Mouse (Mus musculus) embryonic facial prominence, embryonic 11.5 days (tissue): ENCODE measurements around the gene Zfp637. TPM values are rescaled to one million over a fixed set of nuclear protein-coding genes. Genes with fewer than 3 reads are reported as not detected.
"Not testable (repeated sequence)": the region's sequence is repeated elsewhere in the genome, so short reads cannot be mapped to it uniquely, and the experiment has no call there.

Experiments used
- ATAC-seq: fragments of 200-750 bp; cut with Nextera tagmentation; replicated peaks from 2 replicates; pipeline ENCODE4 v1.8.0; 2017; ENCODE audit warnings: low read depth; ENCODE audit not compliant: insufficient number of reproducible peaks, low FRiP score, low TSS enrichment
- DNase-seq: peaks from one replicate; pipeline ENCODE4 v3.0.0-alpha.2; 2015; ENCODE audit warnings: low spot score
- H3K27ac ChIP-seq: fragments of 300-500 bp; sonication (generic); replicated peaks from 2 replicates; pipeline ENCODE4 v1.5.1; 2014; ENCODE audit warnings: mild to moderate bottlenecking, low read depth, low read length, control low read depth
- H3K27me3 ChIP-seq: fragments of 300-500 bp; sonication (generic); 2 replicates; pipeline ENCODE4 v1.6.1; 2014; ENCODE audit warnings: mild to moderate bottlenecking, low read length, moderate library complexity, mixed read lengths; ENCODE audit not compliant: control insufficient read depth, insufficient read depth
- H3K36me3 ChIP-seq: fragments of 300-500 bp; sonication (generic); replicated peaks from 2 replicates; pipeline ENCODE4 v1.6.1; 2014; ENCODE audit warnings: low read depth, mild to moderate bottlenecking, low read length, moderate library complexity, mixed read lengths; ENCODE audit not compliant: control insufficient read depth, insufficient read depth
- H3K4me1 ChIP-seq: fragments of 300-500 bp; sonication (generic); 2 replicates; pipeline ENCODE4 v1.6.1; 2014; ENCODE audit warnings: low read length, mixed read lengths; ENCODE audit not compliant: control insufficient read depth, insufficient read depth
- H3K4me2 ChIP-seq: fragments of 300-500 bp; sonication (generic); 2 replicates; pipeline ENCODE4 v1.6.1; 2014; ENCODE audit warnings: low read depth, mild to moderate bottlenecking, control low read depth, low read length, moderate library complexity
- H3K4me3 ChIP-seq: fragments of 300-500 bp; sonication (generic); 2 replicates; pipeline ENCODE4 v1.5.1; 2014; ENCODE audit warnings: low read depth, low read length, control low read depth
- H3K9ac ChIP-seq: fragments of 300-500 bp; sonication (generic); replicated peaks from 2 replicates; pipeline ENCODE4 v1.6.1; 2014; ENCODE audit warnings: mild to moderate bottlenecking, control low read depth, low read length
- H3K9me3 ChIP-seq: fragments of 300-500 bp; sonication (generic); replicated peaks from 2 replicates; pipeline ENCODE4 v1.6.1; 2016; ENCODE audit warnings: mild to moderate bottlenecking, low read length, inconsistent platforms, mixed read lengths; ENCODE audit not compliant: control insufficient read depth
- WGBS: fragments of 180-500 bp; shearing (Covaris S2); extraction: QIAGEN DNeasy Blood & Tissue Kit; methylation state at CpG from one replicate; pipeline ENCODE4 v1.1.7; 2014; 5-methylcytosine and 5-hydroxymethylcytosine counted together
- polyA plus RNA-seq: library from polyadenylated mRNA; unstranded; fragments of >200 nt; fragmentation: Nextera tagmentation; extraction: Ambion mirVana; gene quantifications from 2 replicates; pipeline ENCODE4 v1.2.1, GENCODE M21; 2014

Gene Zfp637
- polyA plus RNA-seq, 1 experiment from 2014 or later, result 163 TPM

DNA sequence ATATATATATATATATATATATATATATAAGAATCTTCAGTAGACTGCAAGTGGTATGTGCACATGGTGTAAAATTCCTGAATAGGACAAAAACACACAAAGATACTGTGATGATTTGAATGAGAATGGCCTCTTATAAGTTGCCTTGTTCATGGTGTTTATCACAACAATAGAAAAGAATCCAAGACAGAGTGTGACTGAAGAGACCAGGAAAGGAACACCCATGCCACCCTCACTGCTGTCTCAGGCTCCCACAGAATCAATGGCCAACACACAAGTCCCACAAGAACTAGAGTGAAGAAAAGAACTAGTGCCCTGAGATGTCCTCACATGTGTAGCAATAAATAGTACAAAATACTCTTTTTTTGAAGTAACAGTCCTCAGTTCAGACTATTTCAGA lies 26.3 kb upstream of the Zfp637 start:
- H3K36me3 ChIP-seq, result no peaks in the 10 kb centered on the region
- H3K9me3 ChIP-seq, result no peaks in the 10 kb centered on the region
- H3K9ac ChIP-seq, result no peak overlapping the region
- no peak overlapping the region for H3K27ac ChIP-seq
- no peak overlapping the region for H3K4me2 ChIP-seq
- no peak for DNase-seq
- no peaks in the 10 kb centered on the region for H3K4me1 ChIP-seq
- H3K27me3 ChIP-seq, result no peaks in the 10 kb centered on the region
- H3K4me3 ChIP-seq, result no peak overlapping the region
- no peak for ATAC-seq

DNA sequence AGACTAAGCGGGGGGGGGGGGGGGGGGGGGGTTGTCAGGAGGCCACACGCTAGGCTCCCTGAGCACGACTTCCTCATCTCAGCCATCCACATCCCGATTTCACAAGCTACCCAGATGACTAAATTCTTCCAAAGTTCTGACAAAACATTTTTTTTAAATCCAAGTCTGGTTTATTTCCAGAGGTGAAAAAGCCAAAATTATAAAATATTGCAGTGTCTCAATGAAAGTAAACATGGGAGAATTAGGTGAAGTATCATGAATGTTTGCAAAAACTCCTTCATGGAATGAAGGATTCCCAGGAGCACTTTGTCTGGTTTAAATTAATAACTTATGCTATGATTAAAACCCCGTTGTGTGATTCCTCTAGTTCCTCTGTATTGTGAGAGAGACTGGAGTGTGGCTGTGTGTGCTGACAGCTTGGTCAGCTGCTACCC lies 23.9 kb upstream of the Zfp637 start:
- Histone ChIP-seq H3K9ac (no peak overlapping the region), H3K4me1 (no peaks in the 10 kb centered on the region), H3K27me3 (no peaks in the 10 kb centered on the region), H3K27ac (no peak overlapping the region), H3K9me3 (no peaks in the 10 kb centered on the region), H3K36me3 (no peaks in the 10 kb centered on the region), H3K4me2 (no peak overlapping the region), H3K4me3 (no peak overlapping the region)
- ATAC-seq (no peak), DNase-seq (no peak)
- WGBS, result 71% methylated on average over 4 of the region's 5 CpGs

- 83% methylated on average over 14 of the region's 14 CpGs for WGBS
- DNase-seq, result no peak
- no peak overlapping the region for H3K27ac ChIP-seq
- H3K9me3 ChIP-seq, result no peaks in the 10 kb centered on the region
- no peaks in the 10 kb centered on the region for H3K27me3 ChIP-seq
- no peak overlapping the region for H3K4me3 ChIP-seq
- no peaks in the 10 kb centered on the region for H3K4me1 ChIP-seq
- H3K4me2 ChIP-seq, result no peak overlapping the region
- H3K36me3 ChIP-seq, result no peaks in the 10 kb centered on the region
- no peak overlapping the region for H3K9ac ChIP-seq
- no peak for ATAC-seq
Observed at GRCm38 (mm10) chr6:117820327-117820726, 20.7 kb upstream of the Zfp637 start.

DNA sequence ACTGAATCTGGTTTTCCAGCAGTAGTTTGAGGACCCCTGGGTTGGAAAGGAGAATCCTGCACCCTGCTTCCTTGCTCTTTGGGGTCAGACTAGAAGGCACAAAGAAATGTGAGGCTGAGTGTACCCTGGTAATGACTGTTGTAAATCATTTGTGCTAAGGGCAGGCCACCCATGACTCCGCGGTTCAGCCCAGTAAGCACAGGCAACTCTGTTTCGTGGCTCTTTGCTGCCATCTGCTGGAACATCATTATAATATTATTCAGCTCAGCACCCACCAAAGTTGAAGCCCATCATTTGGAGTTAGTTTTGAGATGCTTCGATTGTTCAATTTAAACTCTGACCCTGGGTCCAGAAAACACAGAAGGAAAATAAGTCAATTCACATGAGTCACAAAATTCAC lies 15.6 kb upstream of the Zfp637 start:
- 17% methylated on average over 4 of the region's 4 CpGs for WGBS
- Histone ChIP-seq H3K9me3 (no peaks in the 10 kb centered on the region), H3K9ac (no peak overlapping the region), H3K27me3 (no peaks in the 10 kb centered on the region), H3K4me1 (no peaks in the 10 kb centered on the region), H3K27ac (no peak overlapping the region), H3K4me3 (no peak overlapping the region), H3K36me3 (no peaks in the 10 kb centered on the region), H3K4me2 (no peak overlapping the region)
- ATAC-seq (0 out of 2 replicates have a peak, but pooled peaks have one; percentile 44), DNase-seq (peak; percentile 90)

GRCm38 (mm10) chr6:117828273-117828672 lies 12.7 kb upstream of the Zfp637 start:
- 20% methylated on average over 9 of the region's 9 CpGs for WGBS
- DNase-seq, result peak; percentile 85
- Histone ChIP-seq H3K27me3 (no peaks in the 10 kb centered on the region), H3K4me1 (no peaks in the 10 kb centered on the region), H3K36me3 (no peaks in the 10 kb centered on the region), H3K4me3 (no peak overlapping the region), H3K4me2 (no peak overlapping the region), H3K9ac (no peak overlapping the region), H3K9me3 (no peaks in the 10 kb centered on the region), H3K27ac (no peak overlapping the region)
- ATAC-seq, result no peak

- no peaks in the 10 kb centered on the region for H3K4me1 ChIP-seq
- peak; percentile 47 for DNase-seq
- peak overlapping the region; percentile 89 for H3K4me3 ChIP-seq
- H3K36me3 ChIP-seq, result peaks cover 16% of the 10 kb centered on the region
- H3K9ac ChIP-seq, result peak overlapping the region; percentile 99
- no peak for ATAC-seq
- no peaks in the 10 kb centered on the region for H3K9me3 ChIP-seq
- peak overlapping the region; percentile 70 for H3K4me2 ChIP-seq
- 14% methylated on average over 12 of the region's 12 CpGs for WGBS
- no peaks in the 10 kb centered on the region for H3K27me3 ChIP-seq
- peak overlapping the region; percentile 96 for H3K27ac ChIP-seq
Observed at GRCm38 (mm10) chr6:117841511-117841955, 553 bp downstream of the Zfp637 start.

DNA sequence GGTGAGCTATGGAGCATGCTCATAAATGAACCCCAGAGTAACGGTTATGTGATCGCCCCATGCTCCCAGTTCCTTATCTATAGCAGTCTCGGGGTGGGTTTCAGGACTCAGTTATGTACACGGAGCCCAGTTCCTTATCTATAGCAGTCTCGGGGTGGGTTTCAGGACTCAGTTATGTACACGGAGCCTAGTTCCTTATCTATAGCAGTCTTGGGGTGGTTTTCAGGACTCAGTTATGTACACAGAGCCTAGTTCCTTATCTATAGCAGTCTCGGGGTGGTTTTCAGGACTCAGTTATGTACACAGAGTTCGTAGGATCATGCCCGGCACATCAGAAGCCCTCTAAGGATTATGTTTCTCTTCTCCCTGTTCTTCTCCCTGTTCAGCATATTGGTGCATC lies 3.6 kb downstream of the Zfp637 start:
- Histone ChIP-seq H3K4me2 (no peak overlapping the region), H3K4me3 (no peak overlapping the region), H3K27ac (no peak overlapping the region), H3K36me3 (peaks cover 19% of the 10 kb centered on the region), H3K9me3 (no peaks in the 10 kb centered on the region), H3K27me3 (no peaks in the 10 kb centered on the region), H3K9ac (no peak overlapping the region), H3K4me1 (no peaks in the 10 kb centered on the region)
- no peak for ATAC-seq
- 96% methylated on average over 9 of the region's 9 CpGs for WGBS
- DNase-seq, result no peak

GRCm38 (mm10) chr6:117846671-117847070 lies 5.7 kb downstream of the Zfp637 start:
- H3K4me2 ChIP-seq, H3K4me1 ChIP-seq, H3K27me3 ChIP-seq, H3K4me3 ChIP-seq, H3K9me3 ChIP-seq, DNase-seq, ATAC-seq, H3K9ac ChIP-seq, H3K27ac ChIP-seq: not testable (repeated sequence)
- 95% methylated on average over 4 of the region's 4 CpGs for WGBS
- peaks cover 19% of the 10 kb centered on the region for H3K36me3 ChIP-seq
